Mouse (Mus musculus): Measurements from ENCODE around the gene Gm3676. TPM values are rescaled to one million over a fixed set of nuclear protein-coding genes. Genes with fewer than 3 reads are reported as not detected.
"Not testable (repeated sequence)": the region's sequence is repeated elsewhere in the genome, so short reads cannot be mapped to it uniquely, and the experiment has no call there.

Gene Gm3676
- not detected in 2 replicates for polyA plus RNA-seq (2014; fragmentation: Nextera tagmentation; extraction: Ambion mirVana)

DNA sequence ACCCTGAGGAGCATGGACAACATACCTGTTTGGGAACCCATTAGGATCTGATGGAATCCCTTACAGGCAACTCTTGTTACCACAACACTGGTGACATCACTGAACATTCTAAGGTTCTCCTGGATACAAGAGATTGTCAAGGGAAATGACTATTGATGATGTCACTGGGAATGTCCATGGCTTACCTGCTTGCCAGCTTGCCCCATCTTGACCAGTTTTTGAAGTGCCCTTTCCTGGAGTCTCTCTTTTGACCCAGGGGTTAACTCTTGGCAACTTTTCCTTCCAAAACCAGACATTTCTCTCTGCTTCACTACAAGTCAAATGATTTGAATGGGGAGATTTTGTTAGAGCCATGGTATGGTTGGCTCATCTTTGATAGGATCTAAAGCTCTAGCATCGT is at the start of gene Gm3676:
TSS of gene Gm3676 (minus strand) at position 101 of the 400 bp plus-strand sequence.
- not testable (repeated sequence) for H3K27me3 ChIP-seq (replicated peaks; ENCODE audit: control insufficient read depth, insufficient read depth, low read length); ATAC-seq (replicated peaks; ENCODE audit: low FRiP score); H3K9ac ChIP-seq (ENCODE audit: low read depth, low read length); H3K36me3 ChIP-seq (ENCODE audit: control insufficient read depth, insufficient read depth, low read length); DNase-seq (ENCODE audit: low spot score); H3K9me3 ChIP-seq (ENCODE audit: control insufficient read depth, low read length); H3K27ac ChIP-seq (ENCODE audit: low read depth, low read length); H3K4me1 ChIP-seq (replicated peaks; ENCODE audit: control insufficient read depth, insufficient read depth, low read length); H3K4me3 ChIP-seq (ENCODE audit: low read depth, low read length); H3K4me2 ChIP-seq
- no CpG with 5 or more reads among the region's 1 CpGs for WGBS

GRCm38 (mm10) chr14:41648176-41648575 is 1.9 kb upstream of the Gm3676 start:
- DNase-seq (ENCODE audit: low spot score); H3K9me3 ChIP-seq (ENCODE audit: control insufficient read depth, low read length); H3K27ac ChIP-seq (ENCODE audit: low read depth, low read length); ATAC-seq (replicated peaks; ENCODE audit: low FRiP score); H3K4me2 ChIP-seq; H3K4me1 ChIP-seq (replicated peaks; ENCODE audit: control insufficient read depth, insufficient read depth, low read length); H3K9ac ChIP-seq (ENCODE audit: low read depth, low read length); H3K27me3 ChIP-seq (replicated peaks; ENCODE audit: control insufficient read depth, insufficient read depth, low read length); H3K4me3 ChIP-seq (ENCODE audit: low read depth, low read length); H3K36me3 ChIP-seq (ENCODE audit: control insufficient read depth, insufficient read depth, low read length): not testable (repeated sequence)
- WGBS, result 77% methylated on average over 2 of the region's 2 CpGs

GRCm38 (mm10) chr14:41630144-41630543 is 16.1 kb downstream of the Gm3676 start:
- WGBS, result 84% methylated on average over 9 of the region's 11 CpGs
- not testable (repeated sequence) for H3K4me2 ChIP-seq; H3K9me3 ChIP-seq (ENCODE audit: control insufficient read depth, low read length); H3K9ac ChIP-seq (ENCODE audit: low read depth, low read length); DNase-seq (ENCODE audit: low spot score); ATAC-seq (replicated peaks; ENCODE audit: low FRiP score); H3K4me3 ChIP-seq (ENCODE audit: low read depth, low read length); H3K27ac ChIP-seq (ENCODE audit: low read depth, low read length); H3K36me3 ChIP-seq (ENCODE audit: control insufficient read depth, insufficient read depth, low read length); H3K4me1 ChIP-seq (replicated peaks; ENCODE audit: control insufficient read depth, insufficient read depth, low read length); H3K27me3 ChIP-seq (replicated peaks; ENCODE audit: control insufficient read depth, insufficient read depth, low read length)

DNA sequence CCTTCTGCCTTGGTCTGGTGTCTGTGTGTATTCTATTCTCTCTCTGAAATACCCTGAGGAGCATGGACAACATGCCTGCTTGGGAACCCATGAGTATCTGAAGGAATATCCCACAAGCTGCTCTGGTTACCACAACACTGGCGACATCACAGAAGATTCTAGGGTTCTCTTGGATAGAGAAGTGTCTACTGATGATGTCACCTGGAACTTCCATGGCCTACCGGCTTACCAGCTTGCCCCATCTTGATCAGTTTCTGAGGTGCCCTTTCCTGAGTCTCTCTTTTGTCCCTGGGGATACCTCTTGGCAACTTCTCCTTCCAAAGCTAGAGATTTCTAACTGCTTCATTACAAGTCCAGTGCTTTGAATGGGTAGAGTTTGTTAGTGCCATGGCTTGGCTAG is 21.8 kb downstream of the Gm3676 start, which contains the start of gene Gm3072:
TSS of gene Gm3072 (minus strand) at position 101 of the 400 bp plus-strand sequence.
- 79% methylated on average over 1 of the region's 2 CpGs for WGBS
- H3K9me3 ChIP-seq (ENCODE audit: control insufficient read depth, low read length); H3K4me2 ChIP-seq; H3K27ac ChIP-seq (ENCODE audit: low read depth, low read length); H3K27me3 ChIP-seq (replicated peaks; ENCODE audit: control insufficient read depth, insufficient read depth, low read length); H3K9ac ChIP-seq (ENCODE audit: low read depth, low read length); DNase-seq (ENCODE audit: low spot score); H3K4me1 ChIP-seq (replicated peaks; ENCODE audit: control insufficient read depth, insufficient read depth, low read length); H3K36me3 ChIP-seq (ENCODE audit: control insufficient read depth, insufficient read depth, low read length); H3K4me3 ChIP-seq (ENCODE audit: low read depth, low read length); ATAC-seq (replicated peaks; ENCODE audit: low FRiP score): not testable (repeated sequence)

GRCm38 (mm10) chr14:41622535-41622934 is 23.8 kb downstream of the Gm3676 start:
- not testable (repeated sequence) for H3K9me3 ChIP-seq (ENCODE audit: control insufficient read depth, low read length); H3K4me2 ChIP-seq; H3K9ac ChIP-seq (ENCODE audit: low read depth, low read length); H3K27me3 ChIP-seq (replicated peaks; ENCODE audit: control insufficient read depth, insufficient read depth, low read length); ATAC-seq (replicated peaks; ENCODE audit: low FRiP score); H3K36me3 ChIP-seq (ENCODE audit: control insufficient read depth, insufficient read depth, low read length); H3K27ac ChIP-seq (ENCODE audit: low read depth, low read length); DNase-seq (ENCODE audit: low spot score); H3K4me3 ChIP-seq (ENCODE audit: low read depth, low read length); H3K4me1 ChIP-seq (replicated peaks; ENCODE audit: control insufficient read depth, insufficient read depth, low read length)
- 90% methylated on average over 4 of the region's 5 CpGs for WGBS

DNA sequence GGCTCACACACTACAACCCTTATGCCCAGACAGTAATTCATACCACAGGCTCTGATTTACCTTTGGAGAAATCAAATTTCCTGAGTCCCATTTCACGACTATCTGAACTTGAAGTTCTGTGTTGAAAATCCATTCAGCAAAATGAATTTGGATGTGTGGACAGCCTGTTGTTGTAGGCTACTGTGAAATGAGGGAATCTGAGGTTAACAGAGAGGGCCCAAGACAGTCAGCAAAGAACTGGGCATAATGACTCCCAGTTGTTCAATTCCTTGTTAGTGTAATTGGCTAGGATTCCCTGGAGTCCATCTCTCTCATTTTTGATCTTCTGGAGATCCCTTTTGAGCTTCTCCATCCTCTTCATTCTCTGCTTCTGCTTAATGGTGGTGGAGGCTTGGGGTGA is 35.6 kb downstream of the Gm3676 start:
- H3K36me3 ChIP-seq (ENCODE audit: control insufficient read depth, insufficient read depth, low read length); H3K9ac ChIP-seq (ENCODE audit: low read depth, low read length); DNase-seq (ENCODE audit: low spot score); H3K4me3 ChIP-seq (ENCODE audit: low read depth, low read length); H3K27ac ChIP-seq (ENCODE audit: low read depth, low read length); H3K27me3 ChIP-seq (replicated peaks; ENCODE audit: control insufficient read depth, insufficient read depth, low read length); H3K4me2 ChIP-seq; ATAC-seq (replicated peaks; ENCODE audit: low FRiP score); H3K4me1 ChIP-seq (replicated peaks; ENCODE audit: control insufficient read depth, insufficient read depth, low read length); H3K9me3 ChIP-seq (ENCODE audit: control insufficient read depth, low read length): not testable (repeated sequence)
- WGBS, result 78% methylated on average over 1 of the region's 1 CpGs

DNA sequence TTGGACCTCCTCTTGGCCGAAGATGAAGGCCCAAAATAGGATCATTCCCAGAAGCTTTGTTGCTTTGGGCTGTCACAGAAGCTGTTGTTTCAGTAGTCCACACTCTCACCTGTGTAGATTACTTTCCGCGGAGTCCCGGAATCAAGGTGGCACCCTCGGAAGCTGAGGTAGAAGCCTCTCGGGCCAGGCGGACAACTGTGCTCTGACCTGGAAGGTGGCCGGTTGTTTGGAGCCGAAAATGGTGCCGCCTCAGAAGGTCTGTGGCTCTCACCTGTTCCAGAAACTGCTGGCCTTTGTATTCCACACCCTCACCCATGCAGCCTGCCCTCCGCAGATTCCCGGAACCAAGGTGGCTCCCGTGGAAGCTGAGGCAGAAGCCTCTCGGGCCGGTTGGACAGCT is 45.4 kb downstream of the Gm3676 start:
- not testable (repeated sequence) for H3K9me3 ChIP-seq (ENCODE audit: control insufficient read depth, low read length); DNase-seq (ENCODE audit: low spot score); H3K36me3 ChIP-seq (ENCODE audit: control insufficient read depth, insufficient read depth, low read length); H3K4me3 ChIP-seq (ENCODE audit: low read depth, low read length); H3K9ac ChIP-seq (ENCODE audit: low read depth, low read length); ATAC-seq (replicated peaks; ENCODE audit: low FRiP score); H3K4me1 ChIP-seq (replicated peaks; ENCODE audit: control insufficient read depth, insufficient read depth, low read length); H3K27ac ChIP-seq (ENCODE audit: low read depth, low read length); H3K4me2 ChIP-seq; H3K27me3 ChIP-seq (replicated peaks; ENCODE audit: control insufficient read depth, insufficient read depth, low read length)
- 85% methylated on average over 15 of the region's 15 CpGs for WGBS

Other genes starting within 250 kb of the Gm3676 start
- gene Gm6482, start 238.2 kb downstream of the Gm3676 start, polyA plus RNA-seq (2014; fragmentation: Nextera tagmentation; extraction: Ambion mirVana), result not detected in 2 replicates
- gene Gm7954, start 193.0 kb downstream of the Gm3676 start, polyA plus RNA-seq (2014; fragmentation: Nextera tagmentation; extraction: Ambion mirVana), result not detected in 2 replicates
- not detected in 2 replicates for gene Gm3486, start 157.0 kb downstream of the Gm3676 start, polyA plus RNA-seq (2014; fragmentation: Nextera tagmentation; extraction: Ambion mirVana)
- gene Gm7970, start 90.9 kb downstream of the Gm3676 start, polyA plus RNA-seq (2014; fragmentation: Nextera tagmentation; extraction: Ambion mirVana), result not detected in 2 replicates
- gene 1700049E17Rik2, start 73.3 kb downstream of the Gm3676 start, polyA plus RNA-seq (2014; fragmentation: Nextera tagmentation; extraction: Ambion mirVana), result not detected in 2 replicates
- not detected in 2 replicates for gene Gm3072, start 21.9 kb downstream of the Gm3676 start, polyA plus RNA-seq (2014; fragmentation: Nextera tagmentation; extraction: Ambion mirVana)
- gene Gm8068, start 55.4 kb upstream of the Gm3676 start, polyA plus RNA-seq (2014; fragmentation: Nextera tagmentation; extraction: Ambion mirVana), result not detected in 2 replicates
- gene Gm7929, start 104.1 kb upstream of the Gm3676 start, polyA plus RNA-seq (2014; fragmentation: Nextera tagmentation; extraction: Ambion mirVana), result not detected in 2 replicates
- gene Gm47189, start 126.0 kb upstream of the Gm3676 start, polyA plus RNA-seq (2014; fragmentation: Nextera tagmentation; extraction: Ambion mirVana), result not detected in 2 replicates